Mouse (Mus musculus): ENCODE data around the gene Prkra.
"Not testable (repeated sequence)": the region's sequence is repeated elsewhere in the genome, so short reads cannot be mapped to it uniquely, and the experiment has no call there.

Prkra gene

GRCm38 (mm10) chr2:76654646-76655045 is 6.8 kb upstream of the Prkra start:
- no peak for DNase-seq

GRCm38 (mm10) chr2:76653070-76653469 is 5.3 kb upstream of the Prkra start:
- DNase-seq = no peak

GRCm38 (mm10) chr2:76648666-76649141 is 889 bp upstream of the Prkra start:
- no peak for DNase-seq

- DNase-seq = no peak
Measured at GRCm38 (mm10) chr2:76647441-76647869, 360 bp downstream of the Prkra start.

- DNase-seq = no peak
Measured at GRCm38 (mm10) chr2:76643801-76644200, 4.0 kb downstream of the Prkra start.

GRCm38 (mm10) chr2:76639637-76640036 is 8.2 kb downstream of the Prkra start:
- no peak for DNase-seq

- DNase-seq = no peak
Measured at GRCm38 (mm10) chr2:76631600-76631999, 16.2 kb downstream of the Prkra start.

GRCm38 (mm10) chr2:76630293-76630692 is 17.5 kb downstream of the Prkra start:
- no peak for DNase-seq

- DNase-seq = not testable (repeated sequence)
Measured at GRCm38 (mm10) chr2:76622316-76622715, 25.5 kb downstream of the Prkra start.

- no peak for DNase-seq
Measured at GRCm38 (mm10) chr2:76621724-76622123, 26.1 kb downstream of the Prkra start.

GRCm38 (mm10) chr2:76620188-76620587 is 27.6 kb downstream of the Prkra start:
- no peak for DNase-seq

- DNase-seq = no peak
Measured at GRCm38 (mm10) chr2:76618078-76618477, 29.7 kb downstream of the Prkra start.

- no peak for DNase-seq
Measured at GRCm38 (mm10) chr2:76611996-76612395, 35.8 kb downstream of the Prkra start.

GRCm38 (mm10) chr2:76610326-76611104 is 37.3 kb downstream of the Prkra start:
- DNase-seq = no peak

- no peak for DNase-seq
Measured at GRCm38 (mm10) chr2:76606704-76607103, 41.1 kb downstream of the Prkra start.

- DNase-seq = no peak
Measured at GRCm38 (mm10) chr2:76602256-76602655, 45.6 kb downstream of the Prkra start.

GRCm38 (mm10) chr2:76599214-76599613 is 48.6 kb downstream of the Prkra start:
- peak; percentile 21 for DNase-seq

GRCm38 (mm10) chr2:76597521-76597920 is 50.3 kb downstream of the Prkra start:
- DNase-seq = no peak

- no peak for DNase-seq
Measured at GRCm38 (mm10) chr2:76592401-76592924, 55.4 kb downstream of the Prkra start.

- DNase-seq = no peak
Measured at GRCm38 (mm10) chr2:76590221-76590620, 57.6 kb downstream of the Prkra start.

GRCm38 (mm10) chr2:76586906-76587305 is 60.9 kb downstream of the Prkra start:
- no peak for DNase-seq

- DNase-seq = no peak
Measured at GRCm38 (mm10) chr2:76585090-76585489, 62.7 kb downstream of the Prkra start.
